Mouse (Mus musculus) forebrain, embryonic 13.5 days (tissue): Measurements from ENCODE around the gene Lmf2. TPM values are rescaled to one million over a fixed set of nuclear protein-coding genes. Genes with fewer than 3 reads are reported as not detected.

Source experiments
- ATAC-seq: fragments of 200-750 bp; cut with Nextera tagmentation; 2 replicates; pipeline ENCODE4 v1.8.0; 2017
- H3K27ac ChIP-seq: fragments of 300-500 bp; sonication (generic); 2 replicates; pipeline ENCODE4 v1.5.1; 2015; ENCODE audit warnings: inconsistent platforms, mild to moderate bottlenecking, moderate library complexity
- H3K27me3 ChIP-seq: fragments of 300-500 bp; sonication (generic); 2 replicates; pipeline ENCODE4 v1.6.1; 2015; ENCODE audit warnings: mild to moderate bottlenecking, inconsistent platforms
- H3K36me3 ChIP-seq: fragments of 300-500 bp; sonication (generic); 2 replicates; pipeline ENCODE4 v1.6.1; 2015; ENCODE audit warnings: mild to moderate bottlenecking, inconsistent platforms; ENCODE audit not compliant: poor library complexity, severe bottlenecking
- H3K4me1 ChIP-seq: fragments of 300-500 bp; sonication (generic); 2 replicates; pipeline ENCODE4 v1.6.1; 2015; ENCODE audit warnings: inconsistent platforms
- H3K4me2 ChIP-seq: fragments of 300-500 bp; sonication (generic); 2 replicates; pipeline ENCODE4 v1.6.1; 2015; ENCODE audit warnings: inconsistent platforms, mild to moderate bottlenecking, moderate library complexity
- H3K4me3 ChIP-seq: fragments of 300-500 bp; sonication (generic); 2 replicates; pipeline ENCODE4 v1.5.1; 2015; ENCODE audit warnings: mild to moderate bottlenecking, inconsistent platforms
- H3K9ac ChIP-seq: fragments of 300-500 bp; sonication (generic); 2 replicates; pipeline ENCODE4 v1.6.1; 2015; ENCODE audit warnings: mild to moderate bottlenecking, inconsistent platforms
- H3K9me3 ChIP-seq: fragments of 300-500 bp; sonication (generic); replicated peaks from 2 replicates; pipeline ENCODE4 v1.6.1; 2016; ENCODE audit warnings: inconsistent platforms
- WGBS: fragments of 180-500 bp; shearing (Covaris S2); methylation state at CpG from one replicate; pipeline ENCODE4 v1.1.7; 2015; 5-methylcytosine and 5-hydroxymethylcytosine counted together
- polyA plus RNA-seq: library from polyadenylated mRNA; unstranded; fragments of >200 nt; fragmentation: Nextera tagmentation; extraction: Ambion mirVana; gene quantifications from 2 replicates; pipeline ENCODE4 v1.2.1, GENCODE M21; 2015

Lmf2 gene
- polyA plus RNA-seq, 1 experiment from 2014 or later, result 34.4 TPM

- Histone ChIP-seq H3K4me2 (peak overlapping the region; percentile 65), H3K9me3 (no peaks in the 10 kb centered on the region), H3K27me3 (peaks cover 64% of the 10 kb centered on the region), H3K36me3 (no peaks in the 10 kb centered on the region), H3K27ac (no peak overlapping the region), H3K9ac (peak overlapping the region; percentile 55), H3K4me1 (peaks cover 22% of the 10 kb centered on the region), H3K4me3 (peak overlapping the region; percentile 38)
- no peak for ATAC-seq
- WGBS, result 14% methylated on average over 43 of the region's 46 CpGs
Measured at GRCm38 (mm10) chr15:89377938-89378828, 22.7 kb upstream of the Lmf2 start.

GRCm38 (mm10) chr15:89377362-89377761 is 21.9 kb upstream of the Lmf2 start:
- no peak overlapping the region for H3K9ac ChIP-seq
- H3K4me1 ChIP-seq, result peaks cover 31% of the 10 kb centered on the region
- 8% methylated on average over 18 of the region's 18 CpGs for WGBS
- H3K27ac ChIP-seq, result no peak overlapping the region
- H3K4me3 ChIP-seq, result no peak overlapping the region
- ATAC-seq, result no peak
- H3K27me3 ChIP-seq, result peaks cover 60% of the 10 kb centered on the region
- no peaks in the 10 kb centered on the region for H3K9me3 ChIP-seq
- peak overlapping the region; percentile 14; the same call in 1 of the 2 replicates for H3K4me2 ChIP-seq
- H3K36me3 ChIP-seq, result peaks cover 5% of the 10 kb centered on the region

GRCm38 (mm10) chr15:89376957-89377356 is 21.5 kb upstream of the Lmf2 start, which contains the start of gene Tymp:
TSS of gene Tymp (minus strand) at chr15:89377039.
- Histone ChIP-seq H3K27ac (no peak within 1 kb of the TSS), H3K9me3 (no peaks in the 10 kb centered on the region), H3K9ac (no peak within 1 kb of the TSS), H3K27me3 (peaks cover 60% of the 10 kb centered on the region), H3K36me3 (peaks cover 9% of the 10 kb centered on the region), H3K4me1 (peaks cover 31% of the 10 kb centered on the region), H3K4me2 (peak within 1 kb of the TSS; percentile 14; the same call in 1 of the 2 replicates), H3K4me3 (no peak within 1 kb of the TSS)
- WGBS, result 15% methylated on average over 16 of the region's 16 CpGs
- ATAC-seq, result no peak

GRCm38 (mm10) chr15:89376040-89376439 is 20.6 kb upstream of the Lmf2 start:
- Histone ChIP-seq H3K27ac (no peak overlapping the region), H3K9me3 (no peaks in the 10 kb centered on the region), H3K27me3 (peaks cover 55% of the 10 kb centered on the region), H3K36me3 (peaks cover 18% of the 10 kb centered on the region), H3K4me2 (no peak overlapping the region), H3K4me1 (peaks cover 31% of the 10 kb centered on the region), H3K9ac (no peak overlapping the region), H3K4me3 (no peak overlapping the region)
- WGBS, result 85% methylated on average over 7 of the region's 7 CpGs
- no peak for ATAC-seq

- no peak overlapping the region for H3K4me3 ChIP-seq
- no peak overlapping the region for H3K4me2 ChIP-seq
- no peak overlapping the region for H3K9ac ChIP-seq
Measured at GRCm38 (mm10) chr15:89374801-89375534, 19.5 kb upstream of the Lmf2 start.

GRCm38 (mm10) chr15:89374340-89374739 is 18.9 kb upstream of the Lmf2 start:
- WGBS, result 52% methylated on average over 9 of the region's 9 CpGs
- ATAC-seq, result no peak

More at GRCm38 (mm10) chr15:89374801-89375534, 19.5 kb upstream of the Lmf2 start:
- ATAC-seq, result no peak
- no peaks in the 10 kb centered on the region for H3K9me3 ChIP-seq
- no peak overlapping the region for H3K27ac ChIP-seq
- WGBS, result 92% methylated on average over 17 of the region's 17 CpGs
- H3K27me3 ChIP-seq, result peaks cover 46% of the 10 kb centered on the region
- peaks cover 29% of the 10 kb centered on the region for H3K36me3 ChIP-seq
- H3K4me1 ChIP-seq, result peaks cover 31% of the 10 kb centered on the region

GRCm38 (mm10) chr15:89373762-89374248 is 18.3 kb upstream of the Lmf2 start, which contains the start of gene Sco2:
TSS of gene Sco2 (minus strand) at chr15:89373846.
- Histone ChIP-seq H3K9ac (peak within 1 kb of the TSS; percentile 87), H3K9me3 (no peaks in the 10 kb centered on the region), H3K27ac (peak within 1 kb of the TSS; percentile 93), H3K4me2 (peak within 1 kb of the TSS; percentile 71), H3K4me3 (peak within 1 kb of the TSS; percentile 70), H3K4me1 (peaks cover 22% of the 10 kb centered on the region), H3K27me3 (peaks cover 35% of the 10 kb centered on the region), H3K36me3 (peaks cover 40% of the 10 kb centered on the region)
- peak; percentile 88 for ATAC-seq
- WGBS, result under 1% methylated on average over 42 of the region's 42 CpGs

More at GRCm38 (mm10) chr15:89374340-89374739, 18.9 kb upstream of the Lmf2 start:
- Histone ChIP-seq H3K36me3 (peaks cover 35% of the 10 kb centered on the region), H3K27me3 (peaks cover 40% of the 10 kb centered on the region), H3K4me3 (peak overlapping the region; percentile 70), H3K4me2 (peak overlapping the region; percentile 71), H3K9me3 (no peaks in the 10 kb centered on the region), H3K4me1 (peaks cover 28% of the 10 kb centered on the region), H3K9ac (peak overlapping the region; percentile 87), H3K27ac (peak overlapping the region; percentile 93; the same call in 1 of the 2 replicates)

GRCm38 (mm10) chr15:89373027-89373761 is 17.7 kb upstream of the Lmf2 start:
- Histone ChIP-seq H3K4me1 (peaks cover 16% of the 10 kb centered on the region), H3K9ac (peak overlapping the region; percentile 87), H3K4me2 (peak overlapping the region; percentile 71), H3K36me3 (peaks cover 46% of the 10 kb centered on the region), H3K4me3 (peak overlapping the region; percentile 70), H3K27ac (peak overlapping the region; percentile 93), H3K9me3 (no peaks in the 10 kb centered on the region), H3K27me3 (peaks cover 28% of the 10 kb centered on the region)
- WGBS, result 3% methylated on average over 35 of the region's 35 CpGs
- ATAC-seq, result peak; percentile 83

GRCm38 (mm10) chr15:89372536-89372935 is 17.1 kb upstream of the Lmf2 start:
- H3K9me3 ChIP-seq, result no peaks in the 10 kb centered on the region
- H3K4me1 ChIP-seq, result peaks cover 16% of the 10 kb centered on the region
- peak overlapping the region; percentile 71 for H3K4me2 ChIP-seq
- 0 out of 2 replicates have a peak overlapping the region, but pooled peaks have one; percentile 93 for H3K27ac ChIP-seq
- peak overlapping the region; percentile 70 for H3K4me3 ChIP-seq
- ATAC-seq, result no peak
- WGBS, result 90% methylated on average over 7 of the region's 7 CpGs
- peak overlapping the region; percentile 87; the same call in 1 of the 2 replicates for H3K9ac ChIP-seq
- H3K36me3 ChIP-seq, result peaks cover 53% of the 10 kb centered on the region
- H3K27me3 ChIP-seq, result peaks cover 22% of the 10 kb centered on the region

- Histone ChIP-seq H3K9ac (no peak overlapping the region; the same call in 1 of the 2 replicates), H3K9me3 (no peaks in the 10 kb centered on the region), H3K4me1 (peaks cover 16% of the 10 kb centered on the region), H3K27ac (no peak overlapping the region), H3K4me2 (no peak overlapping the region), H3K4me3 (no peak overlapping the region), H3K27me3 (peaks cover 17% of the 10 kb centered on the region), H3K36me3 (peaks cover 58% of the 10 kb centered on the region)
- WGBS, result 81% methylated on average over 13 of the region's 13 CpGs
- ATAC-seq, result no peak
Measured at GRCm38 (mm10) chr15:89372068-89372467, 16.6 kb upstream of the Lmf2 start.

- Histone ChIP-seq H3K9ac (no peak overlapping the region), H3K4me3 (no peak overlapping the region), H3K36me3 (peaks cover 100% of the 10 kb centered on the region), H3K27me3 (no peaks in the 10 kb centered on the region), H3K9me3 (no peaks in the 10 kb centered on the region), H3K27ac (no peak overlapping the region), H3K4me2 (no peak overlapping the region), H3K4me1 (no peaks in the 10 kb centered on the region)
- no peak for ATAC-seq
- 98% methylated on average over 4 of the region's 4 CpGs for WGBS
Measured at GRCm38 (mm10) chr15:89365141-89365551, 9.7 kb upstream of the Lmf2 start.
